Mouse (Mus musculus) lung, postnatal 10 days (tissue): ENCODE results near the gene Mreg.

Source experiments
- DNase-seq: peaks from one replicate; pipeline ENCODE4 v3.0.0; 2021

The Mreg gene

GRCm38 (mm10) chr1:72226887-72227481 is 14.9 kb upstream of the Mreg start:
- DNase-seq = no peak

GRCm38 (mm10) chr1:72226172-72226886 is 14.2 kb upstream of the Mreg start:
- DNase-seq = peak; percentile 32

DNA sequence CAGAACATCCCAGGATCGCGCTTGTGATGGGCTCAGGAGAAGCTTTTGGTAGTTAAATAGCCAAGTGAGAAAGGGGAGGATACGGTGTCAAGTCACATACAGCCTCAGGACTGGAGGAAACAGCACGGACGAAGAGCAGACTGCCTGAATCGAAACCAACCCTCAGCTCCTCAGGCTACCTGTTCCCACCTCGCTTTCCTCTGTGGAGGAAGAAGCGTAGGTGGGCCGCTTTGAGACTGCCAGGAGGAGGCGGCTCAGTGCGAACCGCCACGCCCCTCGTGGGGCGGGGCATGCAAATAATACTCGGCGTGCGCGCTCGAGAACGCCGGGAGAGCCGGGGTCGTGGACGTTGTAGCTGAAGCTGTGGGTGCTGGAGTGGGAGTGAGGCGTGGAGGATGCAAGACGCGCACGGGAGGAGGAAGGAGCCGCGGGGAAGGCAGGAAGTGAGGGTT is 13.6 kb upstream of the Mreg start:
- DNase-seq = peak; percentile 86

DNA sequence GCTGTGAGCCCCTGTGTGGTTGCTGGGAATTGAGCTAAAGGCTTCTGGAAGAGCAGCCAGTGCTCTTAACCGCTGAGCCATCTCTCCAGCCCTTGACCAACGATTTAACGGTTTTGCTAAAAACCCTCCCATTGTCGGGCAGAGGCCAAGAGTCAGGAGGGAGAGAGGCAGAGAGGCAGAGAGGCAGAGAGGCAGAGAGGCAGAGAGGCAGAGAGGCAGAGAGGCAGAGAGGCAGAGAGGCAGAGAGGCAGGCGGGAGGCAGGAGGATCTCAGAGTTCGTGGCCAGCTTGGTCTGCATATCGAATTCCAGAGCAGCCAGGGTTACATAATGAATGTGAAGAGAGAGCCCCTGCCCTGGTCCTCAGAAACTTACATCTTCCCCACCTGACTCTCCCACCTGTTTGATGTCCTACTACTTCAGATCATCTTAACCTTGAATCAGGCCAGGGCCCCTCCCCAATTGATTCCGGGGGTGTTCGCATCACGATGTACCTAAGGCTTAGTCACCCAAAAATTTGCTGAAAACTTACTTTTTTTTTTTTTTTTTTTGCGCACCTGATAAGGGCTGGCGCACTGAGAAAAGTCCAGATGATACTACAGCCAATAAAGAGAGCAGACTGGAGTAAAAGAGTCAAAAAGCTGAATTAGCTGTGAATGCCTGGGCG is 13.1 kb upstream of the Mreg start:
- no peak for DNase-seq

DNA sequence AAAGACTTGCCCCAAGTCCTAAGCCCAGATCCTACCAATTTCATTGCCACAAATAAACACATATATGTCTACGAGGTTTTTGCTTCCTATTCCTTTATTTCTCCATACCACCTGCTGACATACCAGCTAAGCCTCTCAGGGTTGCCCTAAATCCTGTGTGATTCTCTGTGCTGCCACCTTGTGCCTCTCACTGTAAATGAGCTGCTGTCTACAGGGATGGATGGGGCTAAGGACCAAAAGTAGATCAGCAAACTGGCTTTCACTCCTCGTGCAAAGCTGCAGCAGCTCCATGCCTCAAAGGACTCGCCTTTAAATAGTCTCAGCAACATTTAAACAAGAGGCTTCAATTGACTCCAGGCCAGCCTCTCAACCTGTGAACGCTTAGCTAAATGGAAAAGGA is 7.9 kb upstream of the Mreg start:
- no peak for DNase-seq

DNA sequence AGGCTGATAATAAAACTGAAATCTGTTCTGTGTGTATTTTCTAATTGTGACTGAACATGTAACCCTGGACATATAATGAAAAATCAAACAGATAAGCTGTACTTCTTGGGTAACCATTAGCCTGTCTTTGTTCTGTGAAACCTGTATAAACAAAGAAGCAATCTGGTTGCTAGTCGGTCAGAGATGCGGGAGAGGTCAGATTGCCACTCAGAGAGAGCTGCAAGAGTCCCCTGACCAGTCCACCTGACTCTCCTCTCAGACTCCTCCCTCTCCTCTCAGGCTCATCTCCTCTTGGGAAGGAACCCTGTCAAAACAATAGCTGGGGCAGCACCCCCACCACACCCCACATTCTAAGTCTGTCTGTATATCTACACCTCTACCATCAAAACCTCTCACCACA is 7.0 kb upstream of the Mreg start:
- no peak for DNase-seq

DNA sequence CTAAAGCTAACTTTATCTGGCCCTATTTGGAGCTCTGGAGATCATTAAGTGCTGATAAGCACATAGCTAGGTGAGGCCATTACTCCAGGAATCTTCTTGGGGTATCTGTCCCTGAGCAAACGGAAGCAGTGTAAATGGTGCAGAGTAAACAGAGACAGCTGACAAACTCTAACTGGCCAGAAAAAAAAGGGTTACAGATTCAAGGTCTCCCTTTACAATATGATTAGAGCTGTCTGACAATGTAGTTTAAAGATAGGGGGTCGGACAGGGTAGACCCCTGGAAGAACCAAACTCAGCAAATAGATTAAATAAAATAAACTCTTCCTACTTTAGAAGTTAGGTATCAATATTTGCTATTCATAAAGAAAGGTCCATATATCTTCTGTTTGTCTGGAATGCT is 6.5 kb upstream of the Mreg start:
- no peak for DNase-seq

GRCm38 (mm10) chr1:72216761-72217160 is 4.7 kb upstream of the Mreg start:
- DNase-seq = no peak

DNA sequence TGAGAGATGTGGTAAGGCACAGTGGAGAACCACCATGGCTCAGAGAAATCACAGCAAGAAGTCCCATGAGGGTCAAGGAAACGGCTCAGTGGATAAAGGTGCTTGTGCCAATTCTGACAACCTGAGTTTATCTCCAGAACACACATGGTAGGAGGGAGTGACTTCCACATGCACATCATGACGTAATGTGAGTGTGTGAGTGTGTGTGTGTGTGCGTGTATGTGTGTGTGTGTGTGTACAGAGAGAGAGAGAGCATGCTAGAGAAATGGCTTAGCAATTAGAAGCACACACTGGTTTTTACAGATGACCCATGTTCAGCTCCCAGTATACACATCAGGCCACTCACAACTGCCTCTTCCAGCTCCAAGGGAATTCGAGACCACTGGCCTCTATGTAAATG is 3.1 kb upstream of the Mreg start:
- no peak for DNase-seq

DNA sequence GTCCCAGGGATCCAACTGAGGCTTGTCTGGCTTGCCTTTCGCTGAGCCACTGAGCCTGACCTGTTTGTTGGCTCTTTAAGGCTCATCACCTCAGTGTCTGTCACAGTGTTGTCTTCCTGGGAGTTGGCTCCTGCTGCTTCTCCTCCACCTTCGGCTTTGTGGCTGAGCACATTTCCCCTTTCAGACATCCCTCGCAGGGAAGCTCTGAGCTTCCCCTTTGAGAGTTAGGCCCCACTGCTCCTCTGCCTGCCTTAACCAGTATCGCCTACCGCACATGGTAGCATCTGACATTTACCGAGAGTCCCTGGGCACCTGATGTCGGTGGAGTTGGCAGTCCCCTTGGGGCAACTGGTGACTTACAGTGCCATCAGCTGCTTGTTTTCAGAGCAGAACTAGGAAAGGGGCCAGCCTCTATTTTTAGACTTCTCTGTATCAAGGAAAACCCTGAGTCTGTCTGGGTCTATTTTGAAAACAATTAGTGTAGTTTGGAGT is 2.4 kb upstream of the Mreg start:
- no peak for DNase-seq

GRCm38 (mm10) chr1:72213954-72214353 is 1.8 kb upstream of the Mreg start:
- no peak for DNase-seq

- DNase-seq = no peak
These were observed 1.1 kb downstream of the Mreg start for GRCm38 (mm10) chr1:72210803-72211679.

DNA sequence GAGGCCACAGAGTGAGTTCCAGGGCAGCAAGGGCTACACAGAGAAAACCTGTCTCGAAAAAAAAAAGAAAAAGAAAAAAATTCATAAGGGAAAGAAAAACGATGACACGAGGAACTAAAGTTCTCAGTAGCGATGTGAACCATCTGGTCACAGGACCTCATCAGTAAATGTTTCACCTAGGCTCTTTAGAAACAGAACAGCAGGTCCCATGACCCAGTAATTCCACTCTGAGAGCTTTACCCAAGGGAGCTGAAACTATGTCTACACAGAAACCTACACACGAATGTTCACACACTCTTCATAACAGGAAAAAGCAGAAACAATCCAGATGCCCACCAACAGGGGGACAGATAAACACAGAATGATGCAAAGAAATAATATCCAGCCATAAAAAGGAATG is 4.0 kb downstream of the Mreg start:
- DNase-seq = no peak

DNA sequence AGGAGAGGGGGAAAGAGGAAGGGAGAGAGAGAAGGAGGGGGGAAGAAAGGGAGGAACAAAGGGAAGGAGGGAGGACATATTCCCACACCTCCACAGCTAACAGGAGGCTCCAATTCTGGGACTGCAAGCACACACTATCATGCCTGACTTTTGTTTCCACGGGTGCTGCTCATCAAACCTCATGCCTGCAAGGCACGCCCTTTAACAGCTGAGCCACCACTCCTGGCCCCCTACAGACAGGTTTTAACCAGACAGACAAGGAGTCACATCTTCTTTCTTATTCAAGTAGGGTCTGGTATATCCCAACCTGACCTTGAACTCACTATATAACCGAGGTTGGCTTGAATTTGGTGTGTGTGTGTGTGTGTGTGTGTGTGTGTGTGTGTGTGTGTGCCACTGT is 7.0 kb downstream of the Mreg start:
- no peak for DNase-seq

DNA sequence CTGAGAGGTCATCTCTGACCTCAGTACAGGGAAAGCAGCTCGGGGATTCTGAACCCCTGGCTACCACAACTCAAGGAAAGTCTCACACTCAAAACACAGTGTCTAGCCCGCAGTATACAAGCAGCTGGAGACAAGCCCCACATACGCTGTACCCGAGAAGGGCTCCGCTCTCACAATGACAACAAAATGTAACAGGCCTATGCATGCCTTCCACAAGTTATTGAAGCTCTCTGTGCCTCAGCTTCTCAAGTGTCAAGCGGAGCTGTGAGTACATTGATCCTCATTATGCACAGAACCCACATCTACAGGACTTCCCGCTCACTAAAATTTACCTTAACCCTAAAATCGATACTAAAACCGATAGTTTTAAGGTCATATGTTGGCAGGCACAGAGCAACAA is 8.9 kb downstream of the Mreg start:
- DNase-seq = no peak

DNA sequence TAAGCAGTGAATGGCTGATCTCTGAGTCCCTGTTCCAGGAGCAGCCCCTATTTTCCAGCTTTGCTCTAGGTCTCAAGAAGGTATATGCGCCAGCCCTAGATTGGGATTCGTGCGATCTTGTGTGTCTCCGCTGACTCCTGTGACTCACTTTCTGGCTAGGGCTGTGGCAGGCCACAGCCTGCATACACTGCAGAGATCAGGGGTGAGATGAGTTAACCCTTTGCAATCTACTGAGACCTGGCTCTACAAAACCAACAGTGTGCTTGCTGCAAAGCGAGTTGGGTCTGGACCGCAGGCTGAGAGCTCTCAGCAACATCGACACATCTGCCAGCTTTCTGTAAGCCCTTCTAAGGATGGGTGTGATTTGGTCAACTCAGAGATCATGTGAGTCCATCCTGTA is 9.4 kb downstream of the Mreg start:
- DNase-seq = no peak

- DNase-seq = no peak
These were observed 10.0 kb downstream of the Mreg start for GRCm38 (mm10) chr1:72202068-72202467.

- DNase-seq = no peak
These were observed 11.0 kb downstream of the Mreg start for GRCm38 (mm10) chr1:72201126-72201525.

- DNase-seq = no peak
These were observed 13.8 kb downstream of the Mreg start for GRCm38 (mm10) chr1:72198142-72198806.

DNA sequence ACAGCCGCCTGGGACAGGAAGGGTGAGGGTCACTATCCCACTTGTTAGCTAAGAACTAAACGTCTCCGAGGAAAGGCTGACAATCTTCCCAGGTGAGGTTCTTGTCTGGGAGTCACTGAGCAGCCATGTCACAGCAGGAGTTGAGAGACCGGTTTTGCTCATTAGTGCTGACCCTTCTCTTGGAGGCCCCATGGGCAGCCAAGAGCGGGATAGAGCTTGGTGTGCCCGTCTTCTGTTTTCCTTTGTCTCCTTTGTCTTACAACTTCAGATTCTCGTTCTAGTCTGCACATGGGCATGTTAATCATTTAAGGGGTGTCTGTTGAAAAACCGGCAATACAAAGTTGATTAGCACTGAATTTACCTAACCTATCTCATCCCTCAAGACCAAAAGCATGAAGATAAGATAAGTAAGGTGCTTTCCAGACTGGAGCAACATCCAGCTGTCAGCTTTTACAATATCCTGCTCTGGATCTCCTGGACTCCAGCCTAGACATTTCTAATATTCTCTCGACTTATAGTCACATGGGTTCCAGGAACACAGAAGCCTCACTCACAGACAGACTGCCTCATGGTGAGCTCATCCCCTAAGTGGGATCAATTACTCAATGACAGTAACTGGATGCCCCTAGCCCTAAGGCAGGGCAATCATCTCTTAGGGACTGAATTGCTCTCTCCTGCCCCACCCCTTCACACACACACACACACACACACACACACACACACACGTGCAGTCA is 15.3 kb downstream of the Mreg start:
- no peak for DNase-seq

DNA sequence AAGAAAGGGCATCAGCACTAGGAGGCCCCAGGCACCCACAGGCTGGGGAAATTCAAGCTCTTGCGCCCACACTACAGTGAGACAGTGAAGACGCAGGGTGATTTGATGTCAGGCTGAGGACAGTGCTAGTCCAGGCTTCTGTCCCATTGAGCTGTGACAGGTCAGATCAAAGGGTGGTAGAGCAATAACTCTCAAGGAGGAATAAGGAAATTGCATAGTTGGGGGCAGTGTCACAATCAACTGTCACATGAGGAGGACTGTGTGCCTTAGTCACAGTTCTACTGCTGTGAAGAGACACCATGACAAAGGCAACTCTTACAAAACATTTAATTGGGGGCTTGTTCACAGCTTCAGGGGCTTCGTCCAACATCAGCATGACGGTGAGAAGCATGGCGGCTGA is 16.0 kb downstream of the Mreg start:
- DNase-seq = no peak

DNA sequence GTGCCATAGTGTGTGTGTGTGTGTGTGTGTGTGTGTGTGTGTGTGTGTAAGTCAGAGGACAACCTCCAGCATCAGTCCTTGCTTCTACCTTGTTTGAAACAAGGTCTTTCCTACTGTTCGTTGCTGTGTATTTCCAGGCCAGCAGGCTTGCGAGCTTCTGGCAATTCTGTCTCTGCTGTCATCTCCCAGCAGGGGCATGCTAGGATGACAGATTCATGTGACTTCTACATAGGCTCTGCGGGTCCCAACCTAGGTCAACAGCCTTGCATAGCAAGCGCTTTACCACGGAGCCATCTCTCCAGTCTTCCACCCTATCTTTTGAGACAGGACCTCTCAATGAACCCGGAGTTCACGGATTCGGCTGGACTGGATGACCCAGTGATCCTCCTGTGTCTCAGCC is 20.7 kb downstream of the Mreg start:
- DNase-seq = no peak
